Mouse (Mus musculus) small intestine, adult 2 months (tissue): ENCODE measurements around the gene Kdm2b.

Source experiments
- CTCF ChIP-seq: fragments of 200-500 bp; IDR thresholded peaks from 2 replicates; pipeline ENCODE4 v1.5.1; 2012; ENCODE audit warnings: low read depth, mild to moderate bottlenecking, control low read depth, inconsistent platforms, low read length, moderate library complexity, mixed read lengths; ENCODE audit not compliant: insufficient replicate concordance, insufficient read length; ENCODE audit errors: extremely low read depth
- POLR2A ChIP-seq: fragments of 200-500 bp; IDR thresholded peaks from 2 replicates; pipeline ENCODE4 v1.6.1; 2012; ENCODE audit warnings: low read depth, mild to moderate bottlenecking, control low read depth, inconsistent platforms, low read length, moderate library complexity

DNA sequence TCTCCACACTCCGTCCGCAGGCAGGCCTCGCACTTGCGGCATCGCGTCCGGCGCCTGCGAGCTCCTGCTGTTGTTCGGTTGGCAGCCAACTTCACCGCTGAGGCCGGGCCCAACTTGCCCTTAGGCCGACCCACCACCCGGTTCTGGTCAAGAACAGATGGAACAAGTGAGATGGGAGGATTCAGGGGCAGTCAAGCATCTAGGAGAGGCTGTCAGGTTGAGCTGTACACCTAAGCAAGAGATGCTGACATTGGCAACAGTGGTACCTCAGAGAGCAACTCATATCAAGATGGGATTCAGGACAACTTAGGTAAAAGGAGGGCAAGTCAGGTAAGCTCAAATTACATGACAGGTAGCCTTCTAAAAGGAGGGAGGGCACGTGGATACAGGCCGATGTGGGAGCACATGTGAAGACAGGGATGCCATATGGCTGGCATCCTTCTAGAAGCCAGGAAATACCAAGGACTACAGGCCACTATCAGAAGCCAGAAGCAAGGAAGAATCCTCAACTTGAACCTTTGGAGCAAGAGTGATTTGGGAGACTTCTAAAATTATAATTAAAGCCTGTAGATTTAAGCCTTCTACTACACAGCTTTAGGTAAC is 100.9 kb downstream of the Kdm2b start:
- TF ChIP-seq CTCF (no peak), POLR2A (no peak)
